Mouse (Mus musculus) kidney, adult 8-10 months (tissue): ENCODE results near the gene A730009L09Rik.

Source experiments
- DNase-seq, 2 experiments: peaks; one replicate each; pipeline ENCODE4 v3.0.0; 2022

Gene A730009L09Rik

DNA sequence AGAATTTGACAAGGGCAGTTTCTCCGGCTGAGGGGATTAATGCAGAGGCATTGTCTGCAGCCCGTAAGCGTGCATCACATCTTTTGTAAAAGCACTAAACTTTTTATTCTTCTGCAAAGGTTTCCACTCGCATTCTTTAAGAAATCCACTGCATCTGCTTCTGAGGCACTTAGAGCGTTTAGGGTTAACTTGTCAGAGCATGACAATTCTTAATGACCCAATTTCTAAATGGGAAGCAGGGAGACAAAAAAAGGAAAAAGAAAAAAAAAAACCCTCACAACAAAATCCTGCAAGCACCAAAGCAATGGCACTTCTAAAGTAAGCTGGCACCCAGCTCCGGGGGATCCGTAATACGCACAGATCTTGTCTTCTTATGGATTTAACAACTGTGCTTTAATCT is at the start of gene A730009L09Rik:
Gene A730009L09Rik (plus strand): TSS at position 301 of the 400 bp plus-strand sequence.
- no peak for DNase-seq

DNA sequence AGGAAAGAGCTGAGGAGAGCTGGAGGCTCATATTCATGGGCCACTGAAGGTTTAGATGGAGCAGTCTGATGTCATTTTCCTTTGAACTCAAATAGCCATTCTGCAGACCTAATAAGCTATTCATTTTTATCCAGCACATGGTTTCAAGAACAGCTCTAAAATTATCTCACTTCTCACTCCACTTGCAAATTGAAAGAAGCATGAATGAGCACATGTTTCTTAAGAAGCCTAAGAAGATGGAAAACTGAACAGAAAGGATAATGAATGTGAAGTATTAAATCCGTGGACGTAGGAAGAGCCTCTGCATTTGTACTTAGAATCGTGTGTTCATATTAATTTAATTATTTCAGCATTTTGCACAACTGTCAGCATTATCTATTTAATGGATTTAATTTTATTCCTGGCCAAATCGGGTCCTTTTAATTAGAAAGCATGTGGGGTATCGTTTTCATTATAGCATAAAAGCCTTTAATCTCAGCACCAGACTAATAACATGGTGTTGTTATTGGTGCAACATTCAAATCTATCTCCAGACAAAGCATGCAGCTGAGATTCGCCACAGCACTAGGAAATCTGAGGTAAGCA is 49.2 kb upstream of the A730009L09Rik start:
- DNase-seq: no peak

DNA sequence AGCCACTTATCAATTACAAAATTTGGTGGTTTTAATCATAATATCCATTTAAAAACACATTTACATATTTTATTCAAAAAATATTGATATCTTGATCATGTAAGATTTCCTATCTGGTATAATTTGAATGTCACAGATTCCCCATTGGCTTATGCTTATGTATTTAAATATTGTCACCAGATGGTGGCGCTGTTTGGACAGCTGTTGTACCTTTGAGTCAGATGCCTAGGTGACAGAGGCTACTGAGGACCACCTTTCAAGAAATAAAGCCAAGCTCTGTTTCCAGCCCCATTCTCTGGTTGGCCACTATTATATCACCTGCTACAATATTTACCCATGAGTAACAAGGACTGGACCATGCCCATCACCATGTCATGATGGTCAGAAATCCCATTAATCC is 46.0 kb upstream of the A730009L09Rik start:
- DNase-seq: no peak

DNA sequence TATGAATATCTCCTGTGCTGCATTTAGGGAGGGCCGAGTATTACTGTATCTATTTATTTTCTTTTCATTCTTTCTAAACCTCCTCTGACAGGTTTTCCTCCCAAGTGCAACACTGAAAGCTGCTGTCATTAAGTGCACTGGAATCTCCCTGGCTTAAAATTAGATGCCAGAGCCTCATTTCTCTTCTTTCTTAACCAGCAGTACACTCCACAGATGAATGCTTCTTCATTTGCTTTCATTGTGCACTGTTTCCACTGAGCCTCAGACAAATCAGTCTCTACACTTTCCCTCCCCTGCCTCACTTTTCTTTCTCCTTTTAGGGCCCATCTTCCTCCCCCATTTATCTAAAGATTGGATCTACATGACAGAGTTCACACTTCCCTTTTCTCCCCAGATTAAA is 44.9 kb upstream of the A730009L09Rik start:
- no peak for DNase-seq

DNA sequence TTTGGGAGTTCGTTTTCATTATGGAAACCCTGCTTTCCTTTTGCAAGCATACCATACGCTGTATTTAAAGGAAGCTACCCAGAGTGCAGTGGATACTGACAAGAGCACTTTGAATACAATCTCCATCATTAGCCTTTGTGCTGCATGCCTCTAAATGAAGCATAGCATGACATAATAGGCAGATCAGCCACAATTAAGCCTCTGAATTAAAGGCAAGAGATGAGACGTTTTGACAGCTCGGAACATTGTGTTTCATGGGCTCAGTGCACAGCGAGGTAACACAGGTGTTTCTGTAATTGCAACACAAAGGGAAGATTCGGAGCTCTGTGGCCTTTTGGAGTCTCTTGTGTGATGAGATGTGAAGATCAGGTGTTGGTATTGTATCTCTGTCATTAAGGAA is 41.5 kb upstream of the A730009L09Rik start:
- DNase-seq: no peak

DNA sequence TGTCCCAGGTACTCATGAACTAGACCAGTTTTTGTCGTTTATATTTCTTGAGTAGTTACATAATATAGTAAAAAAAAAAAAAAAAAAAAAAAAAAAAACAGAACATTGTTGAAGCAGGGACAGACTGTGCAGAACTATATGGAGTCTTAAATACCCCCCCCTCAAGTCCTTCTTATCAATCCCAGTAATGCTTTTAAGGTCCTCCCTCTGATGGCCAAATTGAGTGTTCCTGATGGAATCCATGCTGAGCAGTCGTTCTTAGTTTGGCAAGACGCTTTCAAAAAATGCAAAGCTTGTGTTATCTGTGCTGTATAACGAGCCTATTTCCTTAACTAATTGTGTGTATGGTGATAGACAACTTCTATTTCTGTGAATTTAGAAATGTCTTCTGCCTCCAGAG is 40.2 kb upstream of the A730009L09Rik start:
- DNase-seq: no peak

DNA sequence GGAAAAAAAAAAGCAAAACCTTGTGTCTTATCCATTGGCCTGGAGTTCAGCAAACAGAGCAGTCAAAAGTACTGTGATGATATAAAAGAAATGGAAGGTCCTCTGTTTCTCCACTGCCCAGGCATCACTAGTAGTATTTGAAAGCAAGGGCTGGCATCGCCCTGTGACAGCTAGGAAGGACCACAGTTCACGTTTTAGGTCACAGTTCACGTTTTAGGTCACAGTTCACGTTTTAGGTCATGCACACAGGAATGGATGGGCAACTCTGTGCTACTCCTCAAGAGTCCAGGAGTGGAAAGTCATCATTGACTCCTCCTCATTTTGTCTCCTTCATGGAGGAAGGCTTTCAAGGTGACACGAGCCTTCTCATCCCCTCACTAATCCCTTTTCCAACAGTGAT is 38.0 kb upstream of the A730009L09Rik start:
- no peak for DNase-seq

DNA sequence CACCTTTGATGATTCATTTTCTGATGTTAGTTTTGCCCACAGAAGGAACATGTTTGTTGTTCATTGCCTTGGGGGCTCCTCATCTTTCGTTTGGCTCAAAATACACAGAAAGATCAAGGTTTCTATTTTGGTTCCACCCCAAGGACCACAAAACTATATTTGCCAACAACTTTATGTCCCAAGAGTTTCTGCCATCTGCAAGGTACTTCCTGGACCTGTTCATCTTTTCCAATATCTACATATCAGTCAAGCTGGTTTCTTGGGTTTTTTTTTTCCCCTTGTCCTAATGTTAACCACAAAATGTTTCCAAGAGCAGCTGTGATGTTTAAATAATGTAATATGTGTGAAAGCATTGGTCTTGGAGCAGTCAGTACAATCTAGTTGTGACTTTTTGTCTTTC is 37.4 kb upstream of the A730009L09Rik start:
- no peak for DNase-seq

DNA sequence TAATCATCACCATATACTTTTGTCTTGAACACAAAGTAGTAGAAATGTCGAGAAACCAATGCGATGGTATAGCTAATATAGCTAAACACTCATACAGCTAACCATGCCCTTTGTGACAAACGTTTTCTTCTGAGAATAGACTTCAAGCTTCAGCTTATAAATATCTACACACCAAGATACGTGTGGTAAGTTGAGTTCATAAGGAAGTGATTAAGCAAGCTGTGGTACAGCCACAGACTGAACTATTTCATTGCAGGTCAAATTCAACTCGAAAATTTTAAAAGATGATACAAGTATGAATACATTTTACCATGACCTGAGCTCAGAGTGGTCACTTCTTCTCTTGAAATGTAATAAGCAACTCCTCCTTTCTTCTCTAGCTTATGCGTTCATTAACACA is 37.0 kb upstream of the A730009L09Rik start:
- DNase-seq: no peak

DNA sequence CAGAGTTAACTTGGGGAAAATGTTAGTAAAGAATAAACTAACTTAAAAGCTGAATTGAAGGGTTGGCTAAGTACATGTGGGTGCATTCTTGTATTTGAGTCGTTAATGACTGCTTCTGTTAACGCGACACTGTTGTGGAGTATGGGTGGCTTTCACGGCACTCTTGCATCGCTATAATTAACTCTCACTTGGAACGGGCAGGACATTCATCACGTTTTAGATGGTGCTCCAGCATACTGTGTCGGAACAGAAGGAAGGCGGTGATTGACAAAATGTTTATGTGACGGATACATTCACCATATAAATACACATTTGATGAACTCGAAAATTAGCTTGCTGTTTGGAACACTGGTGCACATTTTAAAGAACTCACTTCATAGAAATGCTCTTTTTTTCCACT is 29.0 kb upstream of the A730009L09Rik start:
- DNase-seq: no peak

DNA sequence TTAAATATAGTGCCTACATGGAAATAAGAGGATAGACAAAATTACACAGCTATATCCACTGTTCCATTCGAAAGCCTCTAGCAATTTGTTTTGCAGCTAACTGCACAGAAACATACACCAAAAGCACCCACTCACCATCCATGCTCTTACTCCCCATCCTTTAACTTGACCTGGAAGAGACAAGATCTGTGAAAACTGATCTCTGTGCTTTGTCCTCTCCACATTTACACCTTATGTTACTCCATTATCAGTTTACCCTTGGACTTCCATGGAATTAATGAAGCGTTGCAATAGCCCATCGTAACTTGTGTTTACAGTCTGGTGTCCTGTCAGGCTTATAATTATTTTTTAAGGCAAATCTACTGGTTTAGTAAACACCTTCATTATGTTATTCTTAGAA is 20.1 kb upstream of the A730009L09Rik start:
- DNase-seq: no peak

DNA sequence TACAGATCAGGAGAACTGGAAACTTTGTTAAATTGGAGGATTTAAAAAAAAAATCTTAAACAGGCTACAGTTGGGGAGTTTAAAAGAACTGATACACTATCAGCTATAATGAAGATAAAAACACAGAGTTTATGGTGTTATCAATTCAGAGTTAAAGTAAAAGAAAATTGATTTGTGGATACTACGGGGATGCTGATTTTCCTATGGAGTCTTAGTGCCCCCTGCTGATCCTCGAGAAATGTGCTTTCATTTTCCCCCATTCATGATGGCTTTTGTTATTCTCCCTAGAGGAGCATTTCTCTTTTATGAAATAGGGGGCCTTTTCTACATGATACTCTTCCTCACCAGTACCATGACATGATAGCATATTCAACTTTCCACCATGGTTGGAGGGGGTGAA is 19.5 kb upstream of the A730009L09Rik start:
- DNase-seq: peak in 1 of 2 experiments; percentile 9

DNA sequence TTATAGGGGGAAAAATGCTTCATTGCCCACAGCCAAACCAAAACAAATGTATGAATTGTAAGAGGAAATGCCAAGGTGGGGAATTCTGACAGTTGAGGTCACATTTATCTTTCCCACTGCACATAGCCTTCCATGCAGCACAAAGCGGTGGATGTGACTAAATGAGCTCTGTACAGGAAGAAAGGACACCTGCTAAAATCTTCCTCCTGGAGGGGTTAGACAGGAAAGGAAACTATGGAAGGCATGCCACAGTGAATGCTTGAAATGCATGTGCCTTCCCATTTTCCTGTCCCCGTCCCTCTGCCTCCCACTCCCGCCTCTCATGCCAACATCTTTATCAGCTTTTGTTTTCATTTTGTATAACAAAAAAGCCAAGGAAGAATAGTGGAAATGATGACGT is 7.2 kb upstream of the A730009L09Rik start:
- DNase-seq: no peak

DNA sequence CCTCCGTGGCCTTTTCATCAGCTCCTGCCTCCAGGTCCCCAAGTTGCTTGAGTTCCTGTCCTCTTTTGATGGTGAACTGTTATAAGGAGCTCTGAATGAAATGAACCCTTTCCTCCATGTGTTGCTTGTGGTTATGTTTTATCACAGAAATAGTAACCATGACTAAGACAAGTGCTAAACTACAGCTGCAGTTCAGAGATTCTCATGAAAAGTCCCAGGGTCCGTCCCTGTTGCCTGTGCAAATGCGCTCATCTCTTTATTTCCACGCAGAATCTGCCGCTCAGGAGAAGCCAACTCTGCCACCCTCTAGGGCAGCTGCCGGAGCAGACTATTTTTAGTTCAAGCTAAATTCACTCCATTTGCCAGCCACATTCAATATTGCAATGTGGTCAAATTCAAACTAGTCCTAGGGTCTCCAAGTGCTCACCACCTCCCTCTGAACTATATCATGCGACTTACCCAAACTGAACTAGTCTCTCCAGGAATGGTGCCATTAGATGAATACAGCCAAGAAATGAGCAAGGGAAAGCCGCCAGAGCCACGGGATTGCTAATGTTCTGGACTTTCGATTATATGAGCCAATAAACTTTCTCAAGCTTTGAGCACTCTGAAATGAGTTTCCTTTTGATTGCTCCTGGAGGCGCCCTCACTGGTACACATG is 7.2 kb downstream of the A730009L09Rik start:
- no peak for DNase-seq

DNA sequence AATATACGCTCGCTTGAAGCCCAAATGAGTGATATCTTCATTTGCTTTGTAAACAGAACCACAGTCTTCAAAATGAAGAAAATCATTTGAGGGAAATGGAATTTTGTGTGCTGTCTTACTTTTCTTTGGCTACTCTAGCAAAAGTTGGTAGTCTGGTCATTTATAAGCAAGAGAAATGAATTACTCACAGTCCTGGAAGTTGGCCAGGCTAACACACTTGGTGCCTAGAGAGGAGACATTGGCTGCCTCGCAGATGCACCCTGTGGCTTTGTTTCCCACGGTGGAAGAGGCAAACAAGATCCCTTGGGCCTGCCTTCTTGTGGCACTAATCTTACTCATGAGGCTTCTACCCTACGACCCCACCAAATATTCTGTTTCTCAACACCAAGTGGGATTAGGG is 8.1 kb downstream of the A730009L09Rik start:
- no peak for DNase-seq

DNA sequence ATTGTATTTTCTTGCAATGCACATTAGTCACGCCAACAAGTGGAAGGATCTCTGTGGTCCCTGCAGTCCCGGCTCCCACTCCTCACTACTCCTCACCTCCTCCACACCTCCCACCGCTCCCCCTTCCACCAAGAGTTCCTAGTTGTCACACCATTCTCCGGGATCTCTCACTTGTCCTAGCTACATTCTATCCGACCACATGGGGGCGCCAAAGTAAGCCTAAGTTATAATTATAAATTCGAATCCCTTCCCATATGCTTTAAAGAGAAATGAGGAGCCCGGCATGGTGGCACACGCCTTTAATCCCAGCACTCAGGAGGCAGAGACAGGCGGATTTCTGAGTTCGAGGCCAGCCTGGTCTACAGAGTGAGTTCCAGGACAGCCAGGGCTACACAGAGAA is 12.5 kb downstream of the A730009L09Rik start:
- DNase-seq: peak; percentile 6 to 57

DNA sequence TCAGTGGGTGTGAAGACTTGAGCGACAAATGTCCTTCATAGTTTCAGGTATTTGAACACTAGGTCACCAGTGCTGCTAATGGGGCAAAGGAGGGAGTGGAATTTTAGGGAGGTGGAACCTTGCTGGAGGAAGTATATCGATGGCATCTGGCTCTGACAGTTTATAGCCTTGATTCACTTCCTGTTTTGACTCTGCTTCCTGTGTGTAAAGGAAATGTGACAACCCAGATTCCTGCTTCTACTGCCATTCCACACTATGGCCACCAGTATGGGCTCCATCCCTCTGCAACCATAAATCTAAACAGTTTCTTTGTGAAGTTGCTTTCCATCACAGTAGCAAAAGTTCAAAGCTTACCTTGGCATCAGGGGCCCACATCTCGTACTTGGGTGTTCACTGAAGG is 17.9 kb downstream of the A730009L09Rik start:
- no peak for DNase-seq

DNA sequence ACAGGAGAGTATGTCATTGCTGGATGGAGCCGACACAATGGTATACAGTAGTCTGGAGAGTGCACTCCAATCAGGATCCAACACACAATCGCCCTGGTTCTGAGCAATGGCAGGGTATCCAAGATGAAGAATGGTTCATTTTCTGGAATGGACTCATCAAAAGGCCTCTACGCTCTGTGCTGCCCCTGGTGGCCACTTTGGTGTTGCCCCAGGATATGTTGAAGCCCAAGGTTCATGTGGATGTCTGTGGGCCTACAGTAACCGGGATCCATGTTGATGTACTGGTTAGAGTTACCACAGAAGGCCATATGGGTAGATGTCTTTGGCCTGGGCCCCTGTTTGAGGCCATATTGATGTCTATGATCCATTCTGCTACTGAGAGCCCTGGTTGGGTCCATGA is 31.1 kb downstream of the A730009L09Rik start:
- no peak for DNase-seq

DNA sequence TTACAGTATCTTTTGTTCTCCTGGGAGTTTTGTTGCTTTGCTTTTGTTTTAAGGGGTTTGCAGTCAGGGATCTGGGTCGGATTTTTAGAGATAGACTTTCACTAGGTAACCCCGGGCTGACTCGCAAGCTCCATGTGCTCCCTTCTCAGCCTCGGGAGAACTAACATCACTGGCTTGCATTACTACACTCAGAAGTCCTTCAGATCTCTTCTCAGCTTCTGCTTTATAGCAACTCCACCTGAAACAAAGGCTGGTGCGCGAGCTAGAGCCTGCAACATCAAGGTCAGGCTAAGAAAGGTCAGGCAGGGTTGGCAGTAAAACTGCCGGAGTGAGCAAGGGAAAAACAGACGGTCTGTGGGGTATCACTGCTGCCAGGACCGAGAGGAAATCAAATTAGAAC is 34.2 kb downstream of the A730009L09Rik start:
- no peak for DNase-seq

DNA sequence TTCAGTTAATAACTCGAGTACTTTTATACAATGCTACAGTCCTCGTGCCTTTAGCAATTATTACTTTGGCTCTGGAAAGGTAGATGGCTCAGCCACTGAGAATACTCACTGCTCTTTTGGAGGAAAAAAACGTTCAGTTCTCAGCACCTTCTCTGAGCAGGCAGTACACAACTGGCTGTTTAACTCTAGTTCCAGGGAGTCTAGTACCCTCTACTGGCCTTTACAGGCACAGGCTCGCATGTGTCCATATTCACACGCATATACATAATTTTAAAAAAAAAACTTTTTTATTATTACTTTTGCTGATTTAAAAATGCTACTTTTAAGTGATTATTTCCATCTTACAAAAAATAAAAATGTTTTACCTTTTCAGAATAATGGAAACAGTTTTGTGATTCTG is 35.5 kb downstream of the A730009L09Rik start:
- DNase-seq: no peak

DNA sequence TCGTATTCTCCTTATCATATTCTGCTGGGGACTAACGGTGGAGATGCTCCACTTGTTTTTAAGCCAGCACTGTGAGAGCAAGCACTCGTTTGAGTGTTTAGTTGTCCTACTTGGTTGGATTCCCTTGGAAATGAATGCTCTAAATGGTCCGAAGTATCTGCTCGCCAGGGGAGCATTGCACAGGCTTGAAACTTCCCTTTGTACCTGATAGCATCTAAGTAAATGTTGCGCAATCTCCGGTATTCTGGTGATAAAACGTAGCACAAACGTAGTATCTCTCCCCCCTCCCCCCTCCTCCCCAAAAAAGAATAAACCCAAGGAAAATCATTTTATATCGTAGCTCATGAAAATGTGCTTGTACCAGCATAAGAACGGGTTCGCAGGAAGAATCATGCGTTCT is 39.1 kb downstream of the A730009L09Rik start:
- no peak for DNase-seq

DNA sequence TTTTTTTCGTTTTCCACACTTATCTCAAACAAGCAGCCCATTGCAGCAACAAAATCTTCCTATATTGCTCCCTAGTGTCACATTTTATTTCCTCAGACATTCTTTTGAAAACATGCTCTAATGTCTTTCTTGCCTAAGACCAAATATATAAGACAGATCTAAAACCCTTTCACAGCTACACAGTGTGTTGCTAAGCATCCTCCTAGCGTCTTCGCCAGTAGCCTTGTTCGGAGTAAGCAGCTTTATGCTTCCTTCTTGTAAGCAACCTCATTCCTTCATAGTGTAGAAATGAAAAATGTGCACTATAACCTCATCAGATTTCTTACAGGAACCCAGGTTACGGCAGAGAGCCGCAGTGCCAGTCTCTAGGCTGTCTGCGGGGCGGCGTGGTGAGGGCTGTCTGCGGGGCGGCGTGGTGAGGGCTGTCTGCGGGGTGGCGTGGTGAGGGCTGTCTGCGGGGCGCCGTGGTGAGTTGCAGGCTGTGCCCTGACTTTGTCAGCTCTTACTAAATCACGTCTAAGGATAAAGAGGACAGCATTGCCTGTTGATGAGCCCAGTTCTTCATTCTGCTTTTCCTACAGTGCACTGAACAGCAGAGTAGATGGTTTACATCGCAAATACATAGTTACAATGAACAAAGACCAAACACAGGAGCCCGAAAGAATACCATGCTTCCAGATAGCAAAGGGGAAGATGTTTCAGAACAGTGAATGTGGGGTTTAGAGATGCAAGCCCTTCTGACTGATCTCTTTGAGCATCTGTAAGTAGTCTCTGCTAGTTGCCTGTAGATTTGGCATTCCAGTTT is 43.4 kb downstream of the A730009L09Rik start:
- DNase-seq: no peak

DNA sequence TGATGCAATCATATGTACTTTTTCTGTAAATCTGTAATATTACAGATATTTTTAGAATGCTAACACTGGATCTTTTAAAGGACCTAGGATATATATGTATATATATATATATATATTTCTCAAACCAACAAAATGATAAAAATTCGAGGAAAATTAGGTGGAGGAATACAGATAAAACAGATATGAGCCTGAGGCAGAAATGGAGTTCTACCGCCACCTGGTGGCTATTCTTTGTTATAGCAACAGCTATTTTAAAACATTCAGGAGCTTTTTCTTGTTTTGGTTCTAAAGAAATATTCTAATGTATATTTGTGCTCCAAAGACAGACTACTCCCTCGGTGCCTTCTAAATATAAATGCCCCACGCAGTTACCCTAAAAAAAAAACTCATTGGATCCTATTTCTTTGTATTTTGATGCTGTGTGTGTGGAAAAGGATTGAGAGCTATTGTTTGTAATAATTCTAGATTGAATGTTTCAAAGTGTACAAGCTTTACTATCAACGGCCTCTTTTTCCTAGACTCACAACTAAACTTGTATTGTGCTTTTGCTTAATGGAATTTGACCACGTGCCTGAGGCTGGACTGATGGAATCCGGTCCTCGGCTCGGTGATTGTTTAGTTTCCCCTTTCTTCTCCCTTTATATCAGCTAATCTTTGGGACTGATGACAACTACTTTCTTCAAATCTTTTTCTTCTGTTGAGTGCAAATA is 44.8 kb downstream of the A730009L09Rik start:
- no peak for DNase-seq

DNA sequence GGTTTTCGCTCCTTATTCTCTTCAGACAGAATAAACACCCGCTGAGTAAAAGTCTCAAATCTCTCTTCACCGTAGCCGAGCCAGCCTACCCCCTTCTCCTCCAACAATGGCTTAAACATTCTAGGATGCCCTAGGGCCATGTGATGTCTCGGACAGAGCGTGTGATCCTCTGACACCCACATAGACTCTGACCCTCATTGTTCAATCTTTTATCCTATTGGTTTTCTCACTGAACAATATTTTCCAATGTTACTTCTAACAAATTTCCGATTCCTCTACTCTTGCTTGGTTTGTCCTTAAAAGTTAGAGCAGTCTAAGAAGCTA is 45.3 kb downstream of the A730009L09Rik start:
- no peak for DNase-seq
